9 mouse cellular contexts compared by ENCODE assay signal in the genomic region with DNA sequence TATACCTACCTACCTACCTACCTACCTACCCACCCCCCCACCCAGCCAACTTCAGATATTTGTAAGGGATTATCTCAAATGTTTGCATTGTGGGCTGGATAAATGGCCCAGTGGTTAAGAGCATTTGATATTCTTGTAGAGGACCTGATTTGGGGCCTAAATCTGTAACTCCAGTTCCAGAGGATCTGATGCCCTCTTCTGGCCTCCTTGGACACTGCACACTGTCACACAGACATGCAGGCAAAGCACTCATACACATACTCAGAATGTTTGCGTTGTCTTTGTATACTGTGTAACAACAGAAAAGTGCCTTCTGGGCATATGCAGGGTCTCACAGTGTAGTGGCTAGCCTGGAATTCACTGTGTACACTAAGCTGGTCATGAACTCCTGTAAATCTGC.
DNase-seq lines count a peak whose midpoint lies in the region; ATAC-seq and TF ChIP-seq lines count a peak whose summit lies in the region.
"Had no signal": no experiment of that assay in that cellular context is flagged by ENCODE, and none has a peak within 500 bp of the region (broad histone marks: within the 10 kb centered on the region; RNA-seq: fewer than 3 reads in every experiment).

No protein-coding gene starts in this region.

- H3K27ac ChIP-seq in liver, embryonic 12.5 days: no peak overlapping the region
- no peak overlapping the region for H3K27ac ChIP-seq in embryonic facial prominence, embryonic 10.5 days (replicated peaks)
- H3K27ac ChIP-seq in stomach, postnatal 0 days (replicated peaks): no peak overlapping the region
- H3K27ac ChIP-seq: macrophage had no signal

- 80% methylated on average over 1 of the region's 1 CpGs for WGBS in liver, embryonic 12.5 days (ENCODE audit: insufficient replicate concordance)
- 83% methylated on average over 1 of the region's 1 CpGs for WGBS in embryonic facial prominence, embryonic 10.5 days
- WGBS in stomach, postnatal 0 days: 100% methylated on average over 1 of the region's 1 CpGs

- no peaks in the 10 kb centered on the region for H3K27me3 ChIP-seq in liver, embryonic 12.5 days (replicated peaks)
- H3K27me3 ChIP-seq in embryonic facial prominence, embryonic 10.5 days (replicated peaks; ENCODE audit: low read depth, poor library complexity, severe bottlenecking): no peaks in the 10 kb centered on the region
- H3K27me3 ChIP-seq in stomach, postnatal 0 days (ENCODE audit: control insufficient read depth, insufficient read depth, low read length): no peaks in the 10 kb centered on the region

- H3K9me3 ChIP-seq in liver, embryonic 12.5 days (replicated peaks): no peaks in the 10 kb centered on the region
- H3K9me3 ChIP-seq in embryonic facial prominence, embryonic 10.5 days: no peaks in the 10 kb centered on the region
- H3K9me3 ChIP-seq in stomach, postnatal 0 days (ENCODE audit: control insufficient read depth, low read length): no peaks in the 10 kb centered on the region

- H3K4me3 ChIP-seq in liver, embryonic 12.5 days: no peak overlapping the region
- no peak overlapping the region for H3K4me3 ChIP-seq in embryonic facial prominence, embryonic 10.5 days
- H3K4me3 ChIP-seq in stomach, postnatal 0 days (ENCODE audit: low read depth, low read length): no peak overlapping the region

- TF ChIP-seq CTCF in stomach, postnatal 0 days (IDR thresholded peaks at IDR 0.05; ENCODE audit: low read depth): peak; percentile 68

- ATAC-seq in liver, embryonic 12.5 days: no peak
- no peak for ATAC-seq in stomach, postnatal 0 days (ENCODE audit: low FRiP score, low TSS enrichment)

- no peak overlapping the region for H3K9ac ChIP-seq in liver, embryonic 12.5 days
- H3K9ac ChIP-seq in stomach, postnatal 0 days (ENCODE audit: low read length): no peak overlapping the region

- peak; percentile 30 for DNase-seq in adrenal gland, postnatal 10 days
- DNase-seq in adrenal gland, postnatal 4 days (ENCODE audit: low spot score in 2 of 2): no peak
- DNase-seq in liver: peak; percentile 13
- DNase-seq in embryonic facial prominence, embryonic 10.5 days (ENCODE audit: low spot score): peak; percentile 25
- no peak for DNase-seq in stomach, postnatal 0 days (ENCODE audit: low spot score)
- DNase-seq in urinary bladder, adult 2 months (ENCODE audit: low spot score): no peak
- no peak for DNase-seq in urinary bladder, postnatal 36 days (ENCODE audit: low spot score in 2 of 2)

- no peaks in the 10 kb centered on the region for H3K4me1 ChIP-seq in liver, embryonic 12.5 days
- H3K4me1 ChIP-seq in embryonic facial prominence, embryonic 10.5 days: no peaks in the 10 kb centered on the region
- H3K4me1 ChIP-seq in stomach, postnatal 0 days (replicated peaks; ENCODE audit: control insufficient read depth, insufficient read depth): no peaks in the 10 kb centered on the region

- TF ChIP-seq EP300 in stomach, postnatal 0 days (optimal IDR thresholded peaks at IDR 0.05): no peak

- no peaks in the 10 kb centered on the region for H3K36me3 ChIP-seq in liver, embryonic 12.5 days
- H3K36me3 ChIP-seq in embryonic facial prominence, embryonic 10.5 days (replicated peaks): no peaks in the 10 kb centered on the region
- H3K36me3 ChIP-seq in stomach, postnatal 0 days (ENCODE audit: control insufficient read depth, insufficient read depth, low read length): no peaks in the 10 kb centered on the region

- H3K4me2 ChIP-seq in liver, embryonic 12.5 days: no peak overlapping the region
- no peak overlapping the region for H3K4me2 ChIP-seq in stomach, postnatal 0 days (replicated peaks; ENCODE audit: low read depth)

Comparison
In these comparisons a context has a peak if more than half of its experiments do, and no peak if none do; other contexts are left out.
1. DNase-seq: peak in adrenal gland, postnatal 10 days (single experiment), liver (single experiment) and embryonic facial prominence, embryonic 10.5 days (single experiment); none in adrenal gland, postnatal 4 days (0 of 2), stomach, postnatal 0 days (single experiment), urinary bladder, adult 2 months (single experiment) and urinary bladder, postnatal 36 days (0 of 2).